Mouse (Mus musculus) urinary bladder, postnatal 4 days (tissue): ENCODE data around the gene Morn5.

Experiments
- DNase-seq, 2 experiments: peaks; one replicate each; pipeline ENCODE4 v3.0.0; 2021 to 2022; ENCODE audit warnings: low spot score in 2 of 2

Morn5 gene

DNA sequence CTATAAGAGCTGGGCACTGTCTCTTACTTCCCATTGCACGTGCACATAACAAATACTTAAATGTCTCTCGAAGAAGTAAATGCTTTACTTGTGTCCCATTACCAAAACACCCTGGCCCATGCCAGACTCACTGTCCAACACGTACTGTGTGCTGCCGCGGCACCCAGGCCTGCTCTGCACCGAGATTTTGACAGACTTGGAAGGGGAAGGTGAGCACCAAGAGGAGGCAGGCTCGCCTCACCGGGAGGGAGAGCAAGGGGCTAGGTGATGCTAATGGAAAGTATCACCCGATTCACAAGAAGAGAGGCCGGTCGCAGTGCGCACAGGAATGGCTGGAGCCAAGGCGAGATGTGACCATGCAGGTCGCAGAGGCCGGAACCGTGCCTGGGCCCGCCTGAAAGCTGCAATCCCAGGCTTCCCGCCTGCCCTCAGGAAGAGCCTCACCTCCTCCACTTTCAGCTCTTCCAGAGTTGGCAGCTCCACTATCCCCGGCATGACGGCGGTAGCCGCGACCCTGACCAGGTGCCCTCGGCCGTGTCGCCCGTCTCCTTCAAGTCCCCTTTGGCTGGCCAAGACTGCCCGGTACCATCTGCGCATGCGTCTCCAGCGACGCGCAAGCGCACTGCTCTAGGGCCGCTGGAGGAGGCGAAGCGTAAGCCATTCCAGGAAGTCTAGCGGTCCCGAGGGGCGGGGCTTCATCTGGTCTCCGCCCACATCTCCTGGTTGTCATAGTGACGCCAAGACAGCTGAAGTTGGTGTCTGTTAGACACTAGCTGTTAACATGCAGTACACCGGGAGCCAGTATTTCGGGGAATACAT, at the start of gene Morn5, which contains the start of gene Ndufa8:
Morn5 (plus strand) TSS at position 711 of the 819 bp plus-strand sequence.
Ndufa8 (minus strand) TSS at position 659 of the 819 bp plus-strand sequence.
- DNase-seq, result peak; percentile 97

DNA sequence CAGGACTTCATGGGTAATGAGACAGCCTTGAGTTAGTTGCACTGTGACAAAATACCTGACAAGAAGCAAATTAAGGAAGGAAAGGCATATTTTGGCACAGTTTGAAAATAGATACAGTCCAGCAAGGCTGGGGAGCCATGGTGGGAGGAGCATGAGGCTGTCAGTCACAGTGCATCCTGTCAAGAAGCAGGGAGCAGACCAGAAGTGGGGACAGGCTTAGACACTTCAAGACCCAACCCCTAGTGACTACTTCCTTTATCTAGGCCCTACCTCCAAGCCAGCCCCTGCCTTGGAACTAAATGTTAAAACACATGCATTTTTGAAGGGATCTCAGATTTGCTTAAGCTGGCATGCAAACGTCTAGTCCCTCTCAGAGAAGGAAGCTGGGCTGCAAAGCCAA, 48.9 kb upstream of the Morn5 start:
- DNase-seq, result no peak

DNA sequence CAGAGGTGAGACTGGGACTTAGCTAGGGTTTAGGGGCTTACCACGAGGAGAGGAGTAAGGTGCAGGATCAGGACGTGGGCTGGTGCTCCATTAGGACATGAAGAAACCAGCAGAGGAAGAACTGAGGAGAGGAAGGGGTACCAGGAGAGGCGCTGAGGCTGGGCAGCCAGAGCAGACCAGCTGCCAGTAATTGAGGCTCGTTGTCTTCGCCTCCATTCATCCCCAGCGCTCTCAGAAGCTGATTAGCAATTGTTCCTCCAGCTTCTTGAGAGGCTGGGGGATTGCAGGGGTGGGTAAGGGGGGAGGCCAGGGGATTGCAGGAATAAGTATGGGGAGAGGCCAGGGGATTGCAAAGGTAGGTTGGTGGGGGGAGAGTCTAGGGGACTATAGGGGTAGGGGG, 47.1 kb upstream of the Morn5 start:
- DNase-seq, result no peak

DNA sequence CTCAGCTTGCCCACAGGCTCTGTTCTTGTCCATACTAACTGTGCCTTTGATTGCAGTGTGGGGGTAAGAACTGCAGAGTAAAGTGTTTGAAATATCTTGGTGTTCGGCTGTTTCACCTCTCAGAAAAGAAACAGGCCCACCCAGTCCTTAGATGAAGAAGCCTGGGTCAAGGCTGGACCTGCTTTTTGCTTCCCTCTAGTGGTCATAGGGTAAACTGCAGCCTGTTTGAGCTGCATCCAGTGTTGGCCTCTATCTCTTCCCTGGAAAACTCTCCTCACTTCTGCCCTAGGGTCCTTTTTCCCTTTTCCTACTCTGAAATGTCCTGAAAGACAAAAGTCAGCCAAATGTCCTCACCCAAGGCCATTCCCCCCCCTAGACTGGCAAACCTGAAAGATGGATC, 41.2 kb upstream of the Morn5 start:
- no peak for DNase-seq

DNA sequence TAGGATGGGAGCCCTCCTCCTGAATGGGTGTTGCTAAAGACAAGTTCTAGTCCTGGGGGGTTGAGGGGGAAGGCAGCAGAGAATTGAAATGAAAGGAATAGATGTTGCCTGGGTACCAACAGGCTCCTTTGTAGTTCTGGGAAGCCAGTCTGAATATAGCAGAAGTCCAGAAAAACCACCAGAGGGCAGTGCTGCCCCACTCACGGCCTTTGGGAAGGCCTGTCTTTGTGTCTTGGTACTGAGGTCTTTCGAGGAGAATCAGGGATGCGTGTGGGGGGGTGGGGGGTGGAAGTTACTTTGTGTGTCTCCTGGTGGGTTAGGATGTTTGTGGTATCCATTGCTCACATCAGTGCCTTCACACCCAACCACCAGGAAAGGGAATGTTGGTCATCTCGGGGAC, 39.9 kb upstream of the Morn5 start:
- DNase-seq, result peak in 1 of 2 experiments; percentile 44

DNA sequence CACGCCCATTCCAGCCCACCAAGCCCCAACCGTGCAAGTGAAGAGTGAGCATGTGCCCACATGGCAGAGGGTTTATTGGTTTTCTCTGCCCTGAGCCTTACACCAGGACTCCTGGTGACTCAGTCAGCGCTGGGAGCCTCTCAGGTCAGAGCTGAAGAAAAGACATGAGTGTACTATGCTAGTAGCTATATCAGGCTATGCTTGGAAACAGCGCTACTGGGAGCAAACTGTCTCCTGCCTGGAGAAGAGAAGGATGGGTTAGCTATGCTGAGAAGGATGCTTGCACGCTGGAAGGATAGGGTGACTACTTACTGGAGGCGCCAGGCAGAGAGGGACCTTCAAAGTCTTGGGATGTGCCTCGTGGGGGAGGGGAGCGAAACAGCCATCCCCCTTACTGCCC, 38.7 kb upstream of the Morn5 start:
- no peak for DNase-seq

DNA sequence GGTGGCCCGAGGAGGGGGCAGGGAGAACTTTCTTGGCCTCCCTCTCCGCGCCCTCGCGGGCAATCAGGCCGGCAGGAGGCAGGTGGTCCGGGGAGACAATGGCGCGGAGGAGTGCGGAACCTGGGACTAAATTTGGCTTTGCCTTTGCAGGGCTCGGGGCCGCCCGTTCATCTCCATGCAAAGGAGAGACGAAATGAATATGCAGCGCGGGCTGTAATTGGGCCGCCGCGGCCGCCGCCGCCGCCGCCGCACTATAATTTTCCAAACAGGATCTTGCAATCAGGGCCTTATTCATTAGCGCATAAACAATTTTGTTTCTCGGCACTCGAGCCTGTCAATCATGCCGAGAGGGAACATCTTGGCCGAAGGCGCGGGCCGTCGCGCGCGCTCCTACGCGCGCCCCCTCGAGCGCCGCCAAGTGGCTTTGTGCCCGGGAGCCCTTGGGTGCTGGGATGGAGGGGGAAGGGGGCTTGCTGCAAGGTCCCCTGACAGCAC, 37.9 kb upstream of the Morn5 start:
- DNase-seq, result no peak

DNA sequence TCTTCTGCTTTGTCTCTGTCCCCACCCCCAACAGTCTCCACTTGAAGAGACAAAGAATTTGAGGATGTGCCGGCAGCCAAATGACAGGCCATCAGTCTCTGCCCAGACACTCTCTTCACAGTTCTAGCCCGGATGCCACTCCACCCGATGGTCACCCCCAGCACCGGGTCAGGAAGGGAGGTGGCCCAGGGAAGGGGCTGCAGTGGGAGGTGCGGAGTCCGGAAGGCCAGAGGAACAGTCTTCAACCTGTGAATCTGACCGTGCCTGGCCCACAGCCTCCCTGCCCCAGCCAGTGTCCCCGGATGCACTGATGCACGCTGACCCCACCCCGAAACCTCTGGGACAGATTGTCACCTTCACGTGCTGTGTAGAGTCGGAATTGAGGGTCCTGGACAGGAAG, 36.2 kb upstream of the Morn5 start:
- no peak for DNase-seq

DNA sequence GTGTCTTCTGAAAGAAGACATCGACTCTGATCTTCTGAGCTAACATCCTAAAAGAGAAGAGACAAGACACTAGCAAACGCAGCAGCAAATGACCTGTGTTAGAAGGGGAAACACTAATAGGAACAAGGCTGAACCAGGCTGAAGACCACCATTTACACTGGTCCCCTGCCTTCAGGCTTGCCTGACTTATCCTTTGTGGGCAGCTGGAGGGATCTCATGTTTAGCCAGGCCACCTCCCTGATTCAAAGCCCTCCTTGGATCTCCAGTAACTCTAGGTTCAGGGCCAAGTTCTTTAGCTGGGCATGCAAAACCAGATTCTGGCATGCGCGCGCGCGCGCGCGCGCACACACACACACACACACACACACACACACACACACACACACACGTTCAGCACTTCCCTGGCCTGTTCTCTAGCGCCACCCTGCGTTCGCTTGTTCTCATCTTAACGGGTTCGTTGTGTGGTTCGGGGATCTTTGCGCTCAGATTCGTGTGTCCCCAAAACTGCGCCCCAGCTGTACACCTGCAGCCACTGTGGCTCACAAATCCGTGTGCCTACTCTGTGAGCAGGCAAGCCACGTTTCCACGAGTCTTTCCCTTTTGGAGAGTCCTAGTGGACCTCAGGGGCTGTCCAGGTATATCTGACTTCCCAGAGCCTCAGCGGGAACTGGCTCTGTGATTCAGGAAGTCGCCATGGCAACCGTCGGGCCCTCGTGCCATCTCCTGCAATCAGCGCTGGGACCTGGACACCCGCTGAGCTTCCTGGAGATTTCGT, 27.7 kb upstream of the Morn5 start:
- peak; percentile 53 to 84 for DNase-seq

DNA sequence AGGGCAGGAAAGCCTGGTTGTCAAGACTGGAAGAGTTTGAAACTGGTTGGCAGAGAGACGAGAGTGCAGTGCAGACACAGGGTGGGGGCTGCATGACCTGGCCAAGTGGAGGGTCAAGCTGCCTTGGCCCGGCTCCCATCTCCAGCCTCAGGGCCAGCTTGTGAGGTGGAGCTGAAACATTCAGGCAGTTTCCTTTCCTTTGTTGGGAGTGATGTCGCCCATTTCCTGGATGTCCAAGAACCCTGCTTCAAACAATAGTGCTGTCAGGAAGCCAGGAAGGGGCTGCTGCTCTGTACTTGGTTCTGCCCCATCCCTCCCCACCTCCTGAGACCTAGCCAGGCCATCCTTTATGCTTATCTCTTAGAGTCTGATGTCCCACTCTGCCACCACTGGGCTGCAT, 26.0 kb upstream of the Morn5 start:
- no peak for DNase-seq

DNA sequence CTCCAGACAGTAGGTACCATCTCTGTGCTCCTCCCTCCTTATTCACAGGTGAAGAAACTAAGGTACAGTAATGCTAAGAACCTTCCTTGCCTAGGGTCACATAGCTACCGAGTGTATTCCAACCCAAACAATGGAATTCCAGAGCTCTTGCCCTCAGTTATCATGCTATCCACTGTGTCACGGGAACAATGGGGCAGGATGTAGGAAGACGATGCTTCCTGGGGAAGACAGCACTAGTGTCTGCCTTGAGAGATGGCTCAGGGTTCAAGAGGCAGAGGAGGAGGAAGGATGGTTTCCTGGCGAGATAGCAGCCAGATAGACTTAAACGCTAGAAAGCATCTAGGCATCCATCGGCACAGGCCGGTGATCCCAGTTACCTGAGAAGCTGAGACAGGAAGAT, 16.4 kb upstream of the Morn5 start:
- no peak for DNase-seq

DNA sequence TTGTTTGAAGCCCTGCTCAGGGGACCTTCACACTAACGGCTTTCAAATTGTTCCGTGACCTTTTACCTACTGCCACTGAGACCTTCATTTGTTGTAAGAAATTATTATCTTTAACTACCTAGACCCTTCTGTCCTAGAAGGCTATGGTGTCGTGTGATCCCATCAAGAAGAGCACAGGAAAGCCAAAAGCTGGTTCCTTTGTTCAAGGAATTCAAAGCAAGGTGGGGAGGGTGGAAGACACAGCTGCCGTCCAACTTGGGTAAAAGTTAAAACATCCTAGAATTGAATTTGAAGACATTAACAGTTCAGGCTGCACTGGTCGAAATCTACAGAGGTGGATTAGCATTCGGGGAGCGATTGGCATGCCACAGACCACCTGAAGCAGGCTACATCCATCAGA, 15.3 kb upstream of the Morn5 start:
- no peak for DNase-seq

DNA sequence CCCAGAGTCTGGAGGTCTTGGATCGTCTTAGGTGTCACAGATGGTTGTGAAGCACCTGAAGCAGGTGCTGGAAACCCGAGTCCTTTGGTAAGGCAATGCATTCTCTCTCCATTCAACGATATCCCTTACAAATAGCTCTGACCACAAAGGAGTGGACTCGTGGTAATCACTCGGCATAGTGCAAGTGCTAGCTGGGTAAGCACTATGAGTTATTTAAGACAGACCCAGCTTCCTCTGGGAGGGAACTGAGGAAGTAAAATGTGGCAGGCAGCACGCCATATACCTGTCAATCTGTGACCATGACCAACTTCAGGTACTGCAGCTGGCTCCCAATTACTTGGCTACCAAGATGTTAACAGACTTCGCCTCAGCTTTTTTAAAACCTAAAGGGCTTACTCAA, 14.4 kb upstream of the Morn5 start:
- no peak for DNase-seq

DNA sequence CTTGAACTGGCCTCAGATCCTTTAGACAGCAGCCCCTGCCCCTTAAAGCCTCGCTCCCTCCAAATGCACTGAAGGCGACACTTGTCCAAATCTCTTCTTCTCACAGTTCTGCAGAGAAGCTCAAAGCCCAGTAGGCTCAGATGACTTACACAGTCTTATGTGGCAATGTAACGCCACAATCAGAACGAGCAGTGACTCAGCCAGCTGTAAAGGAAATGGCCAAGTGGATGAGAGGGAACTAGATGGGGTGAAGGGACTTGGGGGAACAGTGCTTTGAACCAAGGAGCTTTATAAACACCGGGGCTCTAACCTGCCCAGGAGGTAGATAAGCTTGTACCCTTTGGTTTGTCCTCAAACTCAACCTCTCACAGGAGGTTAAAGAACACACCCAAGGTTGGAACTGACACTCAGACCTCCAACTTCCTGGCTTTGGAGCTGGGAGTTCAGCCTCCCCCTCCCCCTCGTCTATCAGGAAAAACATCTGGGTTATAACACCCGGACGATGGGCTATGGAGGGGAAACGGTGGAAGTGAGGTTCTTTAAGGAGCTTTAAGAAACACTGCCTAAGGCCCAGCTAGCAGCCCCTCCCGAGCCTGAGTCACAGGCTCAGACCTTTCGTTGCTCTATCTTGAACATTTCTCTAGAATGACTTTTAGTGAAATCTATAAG, 13.7 kb upstream of the Morn5 start:
- DNase-seq, result no peak

DNA sequence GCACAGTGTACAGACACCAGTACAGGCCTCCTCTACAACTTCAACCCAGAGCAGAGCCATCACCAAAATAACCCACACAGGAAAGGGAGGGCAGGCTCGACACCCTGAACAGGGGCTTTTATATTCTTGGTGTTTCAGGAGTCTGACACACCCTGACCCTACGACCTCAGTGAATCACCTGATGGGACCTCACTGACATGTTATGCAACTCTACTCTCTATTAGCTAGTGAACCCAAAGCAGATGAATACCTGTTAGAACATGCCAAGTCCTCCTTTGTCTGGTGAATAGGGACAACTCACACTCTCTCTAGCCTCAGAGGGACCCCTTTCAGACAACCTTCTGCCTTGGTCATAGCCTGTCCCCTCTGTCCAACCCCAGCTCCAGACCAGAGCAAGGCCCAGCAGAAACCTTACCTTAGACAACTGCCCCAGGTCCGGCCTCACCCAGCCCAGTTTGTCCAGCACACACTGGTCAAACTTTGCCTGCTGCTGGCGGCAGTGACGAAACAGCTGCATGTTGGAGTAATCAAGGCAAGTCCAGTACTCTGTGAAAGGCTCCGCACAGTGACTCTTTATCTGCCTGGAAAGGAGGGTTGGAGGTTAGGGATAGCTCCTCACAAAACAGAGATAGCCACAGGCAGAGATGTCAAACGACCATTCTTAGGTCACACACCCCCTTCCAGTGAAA, 9.8 kb upstream of the Morn5 start:
- no peak for DNase-seq

DNA sequence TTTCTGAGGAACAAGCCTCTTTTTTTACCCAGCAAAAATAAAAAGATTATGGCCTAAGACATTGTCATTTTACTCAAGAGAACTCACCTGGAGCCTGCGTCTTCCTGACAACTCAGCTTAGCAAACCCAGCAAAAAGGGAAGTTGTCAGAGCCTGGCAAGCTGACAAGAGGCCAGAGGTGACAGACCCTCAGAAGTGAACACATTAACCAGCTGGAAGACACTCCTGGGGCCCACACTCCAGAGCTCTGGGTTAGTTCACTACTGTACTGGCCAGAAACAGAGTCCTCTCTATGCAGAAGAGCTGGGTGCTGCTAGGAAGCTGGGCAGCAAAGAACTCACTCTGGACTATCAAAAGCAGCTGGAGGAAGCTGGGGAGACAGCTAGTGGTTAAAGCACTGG, 8.4 kb upstream of the Morn5 start:
- DNase-seq, result no peak

DNA sequence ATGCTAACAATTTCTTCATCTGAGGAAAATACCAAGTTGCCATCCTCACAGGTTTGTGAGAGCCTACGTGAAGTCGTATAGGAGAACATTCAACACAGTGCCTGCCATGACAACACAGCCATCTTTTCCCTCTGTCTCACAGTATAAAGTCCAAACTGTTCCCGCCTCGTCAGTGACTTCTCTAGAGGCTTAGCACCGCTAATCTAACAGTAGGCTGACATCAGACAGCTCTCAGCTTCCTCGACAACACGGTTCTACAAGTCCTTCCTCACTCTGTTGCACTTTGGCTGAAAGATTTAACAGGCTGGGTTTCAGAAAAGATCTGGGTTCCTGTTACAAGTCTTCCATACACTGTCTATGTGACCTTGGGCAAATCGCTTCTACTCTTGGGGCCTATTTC, 1.1 kb upstream of the Morn5 start:
- no peak for DNase-seq

DNA sequence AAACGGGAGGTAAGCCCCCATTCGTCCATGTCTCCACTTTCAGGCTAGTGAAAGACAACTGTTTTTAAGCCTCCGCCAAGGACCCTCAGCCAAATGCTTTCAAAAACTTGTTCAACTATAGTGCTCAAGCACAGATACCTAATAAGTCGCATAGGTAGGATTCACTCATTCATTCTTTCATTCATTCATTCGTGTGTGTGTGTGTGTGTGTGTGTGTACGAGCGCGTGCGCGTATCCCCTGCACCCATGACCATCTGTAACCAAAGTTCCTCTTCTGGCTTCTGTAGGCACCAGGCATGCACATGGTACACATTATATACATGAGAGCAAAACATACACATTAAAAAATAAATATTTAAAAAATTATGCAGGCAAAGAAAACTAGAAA, 303 bp downstream of the Morn5 start:
- DNase-seq, result no peak

DNA sequence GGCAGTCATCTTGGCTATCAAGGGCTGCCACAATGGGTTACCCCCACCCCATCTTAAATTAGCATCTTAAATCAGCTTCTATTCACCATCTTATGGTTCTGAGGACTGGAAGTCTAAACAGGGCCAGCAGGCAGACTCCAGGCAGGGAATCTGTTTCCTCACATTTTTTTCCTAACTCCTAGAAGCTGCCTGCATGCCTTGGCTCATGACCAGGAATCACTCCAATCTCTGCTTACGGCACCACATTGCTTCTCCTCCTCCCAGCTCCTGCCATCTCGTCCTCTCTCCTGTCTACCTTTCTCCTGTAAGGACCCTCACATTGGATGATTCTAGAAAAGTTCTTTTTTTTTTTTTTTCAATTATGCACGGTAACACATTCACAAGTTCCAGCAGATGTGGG, 4.0 kb downstream of the Morn5 start:
- DNase-seq, result no peak

DNA sequence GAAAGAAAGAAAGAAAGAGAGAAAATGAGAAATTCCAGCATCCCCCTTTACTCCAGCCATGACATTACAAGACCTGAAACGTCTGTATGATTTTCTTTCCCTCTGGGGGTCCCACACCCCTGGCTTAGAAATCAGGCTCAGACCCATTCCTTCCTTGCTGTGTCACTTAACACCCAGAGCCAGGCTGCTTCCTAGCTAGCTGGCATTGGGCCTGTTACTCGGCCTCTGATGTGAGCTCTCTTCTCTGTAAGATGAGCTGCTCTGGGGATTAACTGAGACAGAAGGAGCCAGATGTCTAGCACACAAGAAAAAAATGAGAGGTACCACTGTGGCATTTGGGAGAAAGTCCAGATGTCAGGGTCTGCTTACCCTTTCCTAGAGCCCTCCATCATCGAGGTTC, 7.0 kb downstream of the Morn5 start:
- no peak for DNase-seq

DNA sequence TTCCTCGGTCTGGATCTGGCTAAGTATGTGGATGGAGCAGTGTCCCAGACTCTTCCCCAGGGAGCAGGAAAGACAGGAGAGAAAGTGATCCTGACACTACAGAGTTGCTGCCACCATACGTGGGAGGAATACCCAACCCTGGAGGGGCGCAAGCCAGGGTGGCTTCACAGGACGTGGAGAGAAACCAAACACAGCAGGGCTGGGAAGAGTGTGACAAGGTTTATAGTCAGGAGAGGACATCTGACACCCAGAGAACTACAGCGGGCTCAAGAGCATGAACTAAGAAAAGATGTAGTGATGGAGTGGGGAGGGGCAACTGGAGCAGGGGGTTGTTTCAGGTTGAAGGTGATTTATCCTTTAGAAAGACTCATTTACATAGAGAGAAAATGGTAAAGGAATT, 12.2 kb downstream of the Morn5 start:
- no peak for DNase-seq

DNA sequence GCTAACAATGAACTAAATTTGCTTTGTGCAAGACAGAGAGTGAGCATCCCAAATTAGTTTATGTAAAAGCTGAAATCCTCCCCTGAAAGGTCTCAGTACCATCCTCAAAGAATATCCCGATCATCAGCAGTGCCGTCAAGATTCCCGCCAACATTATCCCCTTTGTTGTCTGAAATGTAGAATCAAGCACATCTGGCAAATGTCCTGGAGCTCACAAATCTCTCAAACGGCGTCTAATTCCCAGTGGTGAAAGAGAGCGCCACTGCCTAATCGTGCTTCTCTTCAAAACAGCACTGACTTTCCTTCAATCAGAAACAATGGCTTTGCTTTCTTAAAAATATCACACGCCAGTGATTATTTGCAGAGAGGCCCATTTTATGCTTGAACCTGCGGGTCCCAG, 17.9 kb downstream of the Morn5 start:
- DNase-seq, result no peak
